8 mouse cellular contexts compared by ENCODE assay signal in genomic region chr8:70598722-70599121, GRCm38 (mm10). TPM values are rescaled to one million over a fixed set of nuclear protein-coding genes. Genes with fewer than 3 reads are reported as not detected.
DNase-seq lines count a peak whose midpoint lies in the region; ATAC-seq lines count a peak whose summit lies in the region.

No protein-coding gene starts in this region.

- H3K9ac ChIP-seq in heart, embryonic 11.5 days (ENCODE audit: low read depth, low read length) = peak overlapping the region; percentile 75; the same call in 1 of the 2 replicates
- H3K9ac ChIP-seq in limb, embryonic 13.5 days = peak overlapping the region; percentile 85

- H3K27ac ChIP-seq in heart, embryonic 11.5 days (ENCODE audit: low read depth, low read length) = no peak overlapping the region
- H3K27ac ChIP-seq in limb, embryonic 13.5 days = peak overlapping the region; percentile 49; the same call in 1 of the 2 replicates

- H3K9me3 ChIP-seq in heart, embryonic 11.5 days (replicated peaks; ENCODE audit: control insufficient read depth, low read length) = 0 out of 2 replicates have a peak, but pooled peaks cover 2% of the 10 kb centered on the region
- H3K9me3 ChIP-seq in limb, embryonic 13.5 days = peaks cover 5% of the 10 kb centered on the region; the same call in 1 of the 2 replicates

- no peak for ATAC-seq in heart, embryonic 11.5 days (replicated peaks; ENCODE audit: insufficient number of reproducible peaks, low FRiP score, low TSS enrichment)
- ATAC-seq in limb, embryonic 13.5 days (ENCODE audit: low FRiP score, low read depth) = no peak

- peaks cover 46% of the 10 kb centered on the region for H3K4me1 ChIP-seq in heart, embryonic 11.5 days (ENCODE audit: control insufficient read depth, insufficient read depth, low read length)
- peaks cover 69% of the 10 kb centered on the region for H3K4me1 ChIP-seq in limb, embryonic 13.5 days

- intact Hi-C loops in gastrocnemius, postnatal 14 days (cut with DNase I; ENCODE audit: low total_unique reads) = no loop called here

- 22% methylated on average over 10 of the region's 10 CpGs for WGBS in heart, embryonic 11.5 days (ENCODE audit: insufficient replicate concordance)
- 16% methylated on average over 10 of the region's 10 CpGs for WGBS in limb, embryonic 13.5 days

- H3K27me3 ChIP-seq in heart, embryonic 11.5 days (ENCODE audit: control insufficient read depth, insufficient read depth, low read length) = no peaks in the 10 kb centered on the region
- no peaks in the 10 kb centered on the region for H3K27me3 ChIP-seq in limb, embryonic 13.5 days

- no peak for DNase-seq in heart, adult 9 months (ENCODE audit: low spot score in 2 of 2)
- peak; percentile 66 to 84 for DNase-seq in right cerebral cortex, postnatal 10 days (ENCODE audit: low spot score in 2 of 2)
- DNase-seq in right cerebral cortex, postnatal 14 days = no peak
- no peak for DNase-seq in B cell, adult 2 months
- DNase-seq in gastrocnemius, postnatal 14 days = no peak
- no peak for DNase-seq in Muller cell, postnatal 12 days (ENCODE audit: inconsistent ontology term)

- H3K4me2 ChIP-seq in heart, embryonic 11.5 days = peak overlapping the region; percentile 76
- H3K4me2 ChIP-seq in limb, embryonic 13.5 days (replicated peaks) = peak overlapping the region; percentile 89

- H3K4me3 ChIP-seq in heart, embryonic 11.5 days (ENCODE audit: low read depth, low read length) = peak overlapping the region; percentile 52
- peak overlapping the region; percentile 57 for H3K4me3 ChIP-seq in limb, embryonic 13.5 days

- H3K36me3 ChIP-seq in heart, embryonic 11.5 days (ENCODE audit: control insufficient read depth, insufficient read depth, low read length) = peaks cover 9% of the 10 kb centered on the region; the same call in 1 of the 2 replicates
- peaks cover 46% of the 10 kb centered on the region for H3K36me3 ChIP-seq in limb, embryonic 13.5 days

RNA-seq across cellular contexts. Expression of gene Isyna1, which starts 4.5 kb away (rescaled TPM):
- 86.0 and 95.3 TPM in 2 replicates for polyA plus RNA-seq in heart, embryonic 11.5 days (2014; fragmentation: Nextera tagmentation; extraction: Ambion mirVana)
- polyA plus RNA-seq in limb, embryonic 13.5 days (2015; fragmentation: Nextera tagmentation; extraction: Ambion mirVana) = 162 and 165 TPM in 2 replicates
- total RNA-seq in gastrocnemius, postnatal 14 days (2021) = 10 to 100 TPM; 18.7 to 24.7 TPM

RNA-seq across cellular contexts. Expression of gene Ssbp4, which starts 9.9 kb away (rescaled TPM):
- polyA plus RNA-seq in heart, embryonic 11.5 days (2014; fragmentation: Nextera tagmentation; extraction: Ambion mirVana) = 72.5 and 78.9 TPM in 2 replicates
- polyA plus RNA-seq in limb, embryonic 13.5 days (2015; fragmentation: Nextera tagmentation; extraction: Ambion mirVana) = 115 and 131 TPM in 2 replicates
- 10 to 100 TPM; 22.9 to 25.7 TPM for total RNA-seq in gastrocnemius, postnatal 14 days (2021)

RNA-seq across cellular contexts. Expression of gene Lrrc25, which starts 17.2 kb away (rescaled TPM):
- 0.19 and 0.59 TPM in 2 replicates for polyA plus RNA-seq in heart, embryonic 11.5 days (2014; fragmentation: Nextera tagmentation; extraction: Ambion mirVana)
- polyA plus RNA-seq in limb, embryonic 13.5 days (2015; fragmentation: Nextera tagmentation; extraction: Ambion mirVana) = 1.9 and 2.3 TPM in 2 replicates
- total RNA-seq in gastrocnemius, postnatal 14 days (2021) = under 1 TPM; 0.53 to 0.88 TPM

RNA-seq across cellular contexts. Expression of gene Gdf15, which starts 33.5 kb away (rescaled TPM):
- polyA plus RNA-seq in heart, embryonic 11.5 days (2014; fragmentation: Nextera tagmentation; extraction: Ambion mirVana) = 0.26 and 0.37 TPM in 2 replicates
- 0.18 TPM in 1 of 2 replicates, not detected in the other for polyA plus RNA-seq in limb, embryonic 13.5 days (2015; fragmentation: Nextera tagmentation; extraction: Ambion mirVana)
- total RNA-seq in gastrocnemius, postnatal 14 days (2021) = not detected

RNA-seq across cellular contexts. Expression of gene Ell, which starts 59.5 kb away (rescaled TPM):
- 14.1 and 14.7 TPM in 2 replicates for polyA plus RNA-seq in heart, embryonic 11.5 days (2014; fragmentation: Nextera tagmentation; extraction: Ambion mirVana)
- 20.9 and 21.4 TPM in 2 replicates for polyA plus RNA-seq in limb, embryonic 13.5 days (2015; fragmentation: Nextera tagmentation; extraction: Ambion mirVana)
- 10 to 100 TPM in 1 of 2 experiments, 1 to 10 TPM in 1; 9.0 to 10.3 TPM for total RNA-seq in gastrocnemius, postnatal 14 days (2021)

Comparison
In these comparisons a context has a peak if more than half of its experiments do, and no peak if none do; other contexts are left out.
1. DNase-seq: peak in right cerebral cortex, postnatal 10 days (2 of 2); none in heart, adult 9 months (0 of 2), right cerebral cortex, postnatal 14 days (single experiment), B cell, adult 2 months (0 of 2), gastrocnemius, postnatal 14 days (single experiment) and Muller cell, postnatal 12 days (single experiment).